Mouse (Mus musculus) embryonic facial prominence, embryonic 15.5 days (tissue): ENCODE measurements around the gene Peli1. TPM values are rescaled to one million over a fixed set of nuclear protein-coding genes. Genes with fewer than 3 reads are reported as not detected.
"Not testable (repeated sequence)": the region's sequence is repeated elsewhere in the genome, so short reads cannot be mapped to it uniquely, and the experiment has no call there.

Source experiments
- ATAC-seq: fragments of 200-750 bp; cut with Nextera tagmentation; 2 replicates; pipeline ENCODE4 v1.8.0; 2017; ENCODE audit warnings: low read depth, moderate TSS enrichment; ENCODE audit not compliant: insufficient number of reproducible peaks, low FRiP score, low TSS enrichment
- H3K27ac ChIP-seq: fragments of 300-500 bp; sonication (generic); replicated peaks from 2 replicates; pipeline ENCODE4 v1.5.1; 2015; ENCODE audit warnings: mild to moderate bottlenecking, inconsistent platforms
- H3K27me3 ChIP-seq: fragments of 300-500 bp; sonication (generic); 2 replicates; pipeline ENCODE4 v1.6.1; 2015; ENCODE audit warnings: inconsistent platforms
- H3K36me3 ChIP-seq: fragments of 300-500 bp; sonication (generic); 2 replicates; pipeline ENCODE4 v1.6.1; 2015; ENCODE audit warnings: mild to moderate bottlenecking, inconsistent platforms
- H3K4me1 ChIP-seq: fragments of 300-500 bp; sonication (generic); 2 replicates; pipeline ENCODE4 v1.6.1; 2015; ENCODE audit warnings: inconsistent platforms
- H3K4me2 ChIP-seq: fragments of 300-500 bp; sonication (generic); replicated peaks from 2 replicates; pipeline ENCODE4 v1.6.1; 2015; ENCODE audit warnings: mild to moderate bottlenecking, inconsistent platforms
- H3K4me3 ChIP-seq: fragments of 300-500 bp; sonication (generic); replicated peaks from 2 replicates; pipeline ENCODE4 v1.5.1; 2015; ENCODE audit warnings: mild to moderate bottlenecking, inconsistent platforms
- H3K9ac ChIP-seq: fragments of 300-500 bp; sonication (generic); 2 replicates; pipeline ENCODE4 v1.6.1; 2015; ENCODE audit warnings: inconsistent platforms
- H3K9me3 ChIP-seq: fragments of 300-500 bp; sonication (generic); replicated peaks from 2 replicates; pipeline ENCODE4 v1.6.1; 2016; ENCODE audit warnings: inconsistent platforms
- WGBS: fragments of 180-500 bp; shearing (Covaris S2); methylation state at CpG from one replicate; pipeline ENCODE4 v1.1.7; 2015; 5-methylcytosine and 5-hydroxymethylcytosine counted together
- polyA plus RNA-seq: library from polyadenylated mRNA; unstranded; fragments of >200 nt; fragmentation: Nextera tagmentation; extraction: Ambion mirVana; gene quantifications from 2 replicates; pipeline ENCODE4 v1.2.1, GENCODE M21; 2015

The Peli1 gene
- polyA plus RNA-seq, 1 experiment from 2014 or later: 43.3 TPM

DNA sequence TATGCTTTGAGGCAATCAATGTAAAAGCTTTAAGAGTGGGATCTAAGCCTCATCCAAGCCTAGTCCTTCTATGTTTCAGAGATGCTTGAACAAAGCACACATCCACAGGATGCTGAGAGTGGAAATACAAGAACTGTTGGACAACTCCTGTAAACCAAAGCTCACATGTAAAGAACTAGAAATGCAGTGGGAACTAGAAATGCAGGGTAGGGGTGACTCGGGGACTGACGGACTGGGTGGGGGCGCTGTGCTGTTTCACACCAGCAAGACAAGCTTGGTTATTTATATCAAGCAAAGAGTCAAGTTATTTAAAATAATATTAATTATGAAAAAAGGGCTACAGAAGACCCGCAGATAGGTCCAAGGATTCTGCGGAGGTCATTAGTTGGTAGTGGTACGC lies 82.8 kb downstream of the Peli1 start:
- 90% methylated on average over 6 of the region's 6 CpGs for WGBS
- Histone ChIP-seq H3K4me2 (no peak overlapping the region), H3K27ac (no peak overlapping the region), H3K36me3 (no peaks in the 10 kb centered on the region), H3K4me3 (no peak overlapping the region), H3K27me3 (no peaks in the 10 kb centered on the region), H3K9ac (no peak overlapping the region), H3K9me3 (0 out of 2 replicates have a peak, but pooled peaks cover 3% of the 10 kb centered on the region), H3K4me1 (0 out of 2 replicates have a peak, but pooled peaks cover 2% of the 10 kb centered on the region)
- no peak for ATAC-seq

DNA sequence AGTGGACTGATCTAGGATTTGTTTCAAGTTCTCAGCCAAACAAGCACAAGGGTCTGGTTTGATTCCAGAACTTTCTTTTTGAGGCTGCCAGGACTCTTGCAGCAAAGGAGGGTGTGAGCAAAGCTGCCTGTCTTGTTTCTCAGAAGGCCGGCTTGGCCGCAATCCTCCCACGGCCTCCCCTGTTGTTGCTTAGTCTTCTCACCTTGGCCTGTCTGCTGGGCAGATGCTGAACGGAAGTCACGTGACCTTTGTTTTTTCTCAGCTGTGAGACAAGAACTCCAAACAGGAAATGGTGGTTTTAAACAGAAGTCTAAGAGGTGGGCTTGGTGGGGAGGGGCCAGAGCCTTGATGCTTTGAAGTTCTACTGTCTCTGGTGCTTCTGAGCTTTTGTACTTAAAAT lies 83.3 kb downstream of the Peli1 start:
- Histone ChIP-seq H3K36me3 (no peaks in the 10 kb centered on the region), H3K4me3 (no peak overlapping the region), H3K9ac (no peak overlapping the region), H3K9me3 (0 out of 2 replicates have a peak, but pooled peaks cover 3% of the 10 kb centered on the region), H3K27ac (no peak overlapping the region), H3K27me3 (no peaks in the 10 kb centered on the region), H3K4me1 (0 out of 2 replicates have a peak, but pooled peaks cover 2% of the 10 kb centered on the region), H3K4me2 (no peak overlapping the region)
- 39% methylated on average over 5 of the region's 5 CpGs for WGBS
- ATAC-seq: no peak

DNA sequence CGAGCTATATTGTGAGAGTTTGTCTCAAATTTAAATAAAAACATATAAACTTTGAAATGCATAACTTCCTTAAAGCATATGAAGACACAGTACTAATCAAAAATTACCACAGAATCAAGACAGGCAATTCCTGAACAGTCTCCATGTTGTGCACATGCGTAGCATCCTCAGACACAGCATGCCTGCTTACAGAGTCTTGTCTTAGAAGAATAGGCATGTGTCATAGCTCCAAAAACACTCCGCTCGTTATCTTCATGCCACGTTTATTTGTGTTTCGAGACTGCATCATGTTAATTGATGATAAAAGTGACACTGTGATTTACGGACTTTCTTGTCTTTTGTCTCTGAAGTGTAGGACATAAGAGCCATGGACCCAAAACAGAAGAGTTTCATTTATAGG lies 84.0 kb downstream of the Peli1 start:
- H3K4me1 ChIP-seq: 0 out of 2 replicates have a peak, but pooled peaks cover 2% of the 10 kb centered on the region
- no peaks in the 10 kb centered on the region for H3K27me3 ChIP-seq
- no peak overlapping the region for H3K9ac ChIP-seq
- H3K27ac ChIP-seq: no peak overlapping the region
- H3K4me2 ChIP-seq: no peak overlapping the region
- H3K9me3 ChIP-seq: no peaks in the 10 kb centered on the region
- no peak overlapping the region for H3K4me3 ChIP-seq
- ATAC-seq: no peak
- WGBS: 78% methylated on average over 7 of the region's 7 CpGs
- H3K36me3 ChIP-seq: no peaks in the 10 kb centered on the region

DNA sequence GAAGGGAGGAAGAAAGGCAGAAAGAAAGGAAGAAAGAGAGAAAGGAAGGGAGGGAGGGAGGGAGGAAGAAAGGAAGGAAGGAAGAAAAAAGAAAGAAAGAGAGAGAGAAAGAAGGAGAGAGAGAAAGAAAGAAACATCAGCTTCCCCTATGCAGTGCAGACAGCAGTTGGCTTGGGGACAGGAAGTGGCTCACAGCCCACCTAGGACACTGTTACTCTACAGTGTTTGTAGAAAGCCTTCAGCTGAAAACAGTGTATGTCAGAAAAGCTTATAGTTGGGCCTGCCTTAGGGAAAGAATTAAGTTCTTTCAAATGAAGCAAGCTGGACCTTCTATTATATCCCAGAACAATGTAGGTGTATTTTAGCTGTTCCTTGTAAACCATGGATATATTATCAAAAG lies 85.4 kb downstream of the Peli1 start:
- Histone ChIP-seq H3K4me3 (no peak overlapping the region), H3K4me1 (0 out of 2 replicates have a peak, but pooled peaks cover 2% of the 10 kb centered on the region), H3K27me3 (no peaks in the 10 kb centered on the region), H3K9me3 (no peaks in the 10 kb centered on the region), H3K27ac (no peak overlapping the region), H3K4me2 (no peak overlapping the region), H3K9ac (no peak overlapping the region), H3K36me3 (no peaks in the 10 kb centered on the region)
- no peak for ATAC-seq

DNA sequence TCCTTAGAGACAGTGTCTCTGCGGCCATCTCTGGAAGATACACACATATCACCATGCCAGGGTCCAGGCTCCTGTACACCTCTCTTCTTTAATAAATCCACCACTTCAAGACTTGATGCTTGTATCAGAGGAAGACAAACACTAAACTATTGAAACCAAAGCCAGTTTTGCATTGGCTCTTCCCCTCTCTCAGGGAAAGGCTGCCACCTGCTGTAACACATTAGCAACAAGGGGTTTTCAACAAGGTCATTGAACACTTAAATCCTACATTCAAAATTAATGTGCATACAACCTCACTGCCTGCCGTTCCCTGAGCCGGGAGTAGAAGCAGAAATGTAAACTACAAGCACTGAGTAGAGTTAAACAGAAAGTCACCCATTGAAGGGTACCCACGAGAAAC lies 87.3 kb downstream of the Peli1 start:
- H3K27ac ChIP-seq: no peak overlapping the region
- H3K9me3 ChIP-seq: no peaks in the 10 kb centered on the region
- no peak overlapping the region for H3K9ac ChIP-seq
- H3K4me1 ChIP-seq: 0 out of 2 replicates have a peak, but pooled peaks cover 2% of the 10 kb centered on the region
- WGBS: 46% methylated on average over 4 of the region's 4 CpGs
- no peaks in the 10 kb centered on the region for H3K36me3 ChIP-seq
- H3K4me2 ChIP-seq: no peak overlapping the region
- no peak overlapping the region for H3K4me3 ChIP-seq
- ATAC-seq: no peak
- no peaks in the 10 kb centered on the region for H3K27me3 ChIP-seq

DNA sequence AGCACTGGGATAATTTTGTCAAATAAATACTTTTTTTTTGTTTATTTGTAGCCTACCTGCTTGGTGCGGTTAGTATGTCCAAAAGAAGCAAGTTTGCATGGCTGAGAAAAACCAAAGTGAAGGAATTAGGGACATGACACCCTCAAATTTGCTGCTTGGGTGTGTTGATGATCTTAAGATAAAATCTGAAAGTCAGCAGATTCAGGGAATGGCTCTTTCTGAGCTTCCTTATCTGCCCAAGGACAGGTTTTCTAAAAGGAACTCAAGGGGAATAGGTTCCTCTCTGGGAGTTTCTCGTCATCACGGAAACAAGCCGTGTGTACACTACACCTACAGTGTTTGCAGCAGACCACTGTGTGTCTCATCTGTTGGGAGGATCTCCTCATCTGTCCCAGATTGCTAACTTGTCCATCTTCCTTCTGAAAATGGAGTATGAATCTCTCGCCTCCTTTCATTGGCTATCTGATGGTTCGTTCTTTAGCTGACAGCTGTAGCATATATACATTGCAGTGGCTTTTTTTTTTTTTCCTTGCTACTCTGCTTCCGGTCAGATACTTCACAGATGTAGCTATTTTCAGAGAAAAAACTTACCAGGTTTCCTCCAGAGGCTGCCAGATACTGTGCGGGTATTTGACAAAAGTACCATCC lies 88.0 kb downstream of the Peli1 start:
- no peak for ATAC-seq
- 0 out of 2 replicates have a peak, but pooled peaks cover 2% of the 10 kb centered on the region for H3K4me1 ChIP-seq
- H3K27me3 ChIP-seq: no peaks in the 10 kb centered on the region
- WGBS: 71% methylated on average over 8 of the region's 8 CpGs
- H3K27ac ChIP-seq: no peak overlapping the region
- no peaks in the 10 kb centered on the region for H3K9me3 ChIP-seq
- H3K36me3 ChIP-seq: no peaks in the 10 kb centered on the region
- H3K9ac ChIP-seq: no peak overlapping the region
- no peak overlapping the region for H3K4me2 ChIP-seq
- H3K4me3 ChIP-seq: no peak overlapping the region

DNA sequence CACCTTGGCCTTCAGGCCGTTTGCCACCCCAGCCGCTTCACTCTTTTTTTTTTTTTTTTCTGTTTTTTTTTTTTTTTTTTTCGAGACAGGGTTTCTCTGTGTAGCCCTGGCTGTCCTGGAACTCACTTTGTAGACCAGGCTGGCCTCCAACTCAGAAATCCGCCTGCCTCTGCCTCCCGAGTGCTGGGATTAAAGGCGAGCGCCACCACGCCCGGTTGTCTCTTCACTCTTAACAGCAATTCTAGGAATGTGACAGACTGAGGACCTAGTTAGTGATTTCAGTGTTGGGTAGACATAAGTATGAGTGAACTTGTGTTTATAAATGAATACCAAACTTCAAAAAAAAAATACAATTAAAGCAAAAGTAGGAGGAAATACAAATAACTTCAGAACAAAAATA lies 88.8 kb downstream of the Peli1 start:
- 78% methylated on average over 9 of the region's 9 CpGs for WGBS
- H3K36me3 ChIP-seq, H3K27ac ChIP-seq, H3K27me3 ChIP-seq, H3K4me3 ChIP-seq, H3K4me2 ChIP-seq, H3K4me1 ChIP-seq, H3K9ac ChIP-seq, H3K9me3 ChIP-seq, ATAC-seq: not testable (repeated sequence)

DNA sequence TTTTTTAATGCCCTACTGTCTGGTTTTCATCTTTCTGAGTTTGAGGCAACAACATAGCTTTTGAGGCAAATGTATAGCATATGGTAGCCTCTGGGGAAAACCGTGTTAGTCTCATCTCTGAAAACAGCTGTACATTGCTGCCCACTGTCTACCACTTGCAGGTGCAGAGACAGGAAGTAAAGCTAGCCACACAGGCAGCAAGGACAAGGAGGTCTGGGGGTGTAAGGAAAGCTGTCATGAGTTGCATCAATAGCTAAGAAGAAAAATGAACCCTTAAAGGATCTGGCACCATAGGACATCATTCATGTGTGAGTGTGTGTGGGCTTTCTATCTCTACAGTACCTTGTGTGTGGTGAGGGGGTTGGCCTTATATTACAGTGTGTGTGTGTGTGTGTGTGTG lies 89.6 kb downstream of the Peli1 start:
- H3K9ac ChIP-seq: no peak overlapping the region
- no peak overlapping the region for H3K27ac ChIP-seq
- no peaks in the 10 kb centered on the region for H3K9me3 ChIP-seq
- H3K36me3 ChIP-seq: no peaks in the 10 kb centered on the region
- no peak overlapping the region for H3K4me3 ChIP-seq
- no peak for ATAC-seq
- no peaks in the 10 kb centered on the region for H3K4me1 ChIP-seq
- no peaks in the 10 kb centered on the region for H3K27me3 ChIP-seq
- no peak overlapping the region for H3K4me2 ChIP-seq
- WGBS: 28% methylated on average over 1 of the region's 1 CpGs

DNA sequence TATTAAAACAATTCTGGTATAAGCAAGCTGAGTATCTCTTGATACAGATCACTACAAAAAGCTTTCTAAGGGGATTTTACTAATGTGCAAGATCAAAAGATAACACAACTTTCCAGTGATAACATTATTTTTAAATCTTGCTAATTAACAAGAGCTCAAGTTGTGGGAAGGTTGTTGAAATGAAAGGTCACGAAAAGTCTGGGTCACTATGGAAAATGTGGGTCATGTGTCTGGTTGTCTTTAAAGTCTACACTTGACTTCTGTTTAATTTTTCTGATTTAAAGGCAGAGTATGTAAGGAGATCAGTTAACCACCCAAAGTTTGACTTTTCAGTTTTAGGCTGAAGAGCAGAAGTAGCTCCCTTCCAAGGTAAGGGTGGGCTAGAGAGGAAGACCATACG lies 90.5 kb downstream of the Peli1 start:
- no peaks in the 10 kb centered on the region for H3K27me3 ChIP-seq
- H3K9me3 ChIP-seq: no peaks in the 10 kb centered on the region
- H3K4me1 ChIP-seq: no peaks in the 10 kb centered on the region
- H3K36me3 ChIP-seq: no peaks in the 10 kb centered on the region
- no peak for ATAC-seq
- H3K4me2 ChIP-seq: no peak overlapping the region
- no peak overlapping the region for H3K9ac ChIP-seq
- WGBS: 67% methylated on average over 2 of the region's 2 CpGs
- H3K27ac ChIP-seq: no peak overlapping the region
- no peak overlapping the region for H3K4me3 ChIP-seq

DNA sequence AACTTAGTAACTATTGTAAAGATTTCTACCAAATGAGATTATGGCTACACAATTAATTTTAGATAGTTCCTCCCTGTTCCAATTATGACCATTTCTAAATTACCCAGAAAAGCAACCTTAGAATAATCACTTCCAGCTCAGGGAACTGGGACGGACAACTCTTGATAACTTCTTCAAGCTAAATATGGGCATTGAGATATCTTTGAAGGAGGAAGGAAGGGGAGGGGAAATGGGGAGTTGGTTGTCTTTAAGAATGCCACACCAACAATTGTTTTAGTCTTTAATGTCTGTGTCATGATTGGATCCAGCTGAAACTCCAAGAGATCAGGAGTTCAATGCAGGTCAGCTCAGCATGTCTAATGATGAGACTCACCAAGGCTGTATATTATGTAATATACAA lies 91.6 kb downstream of the Peli1 start:
- Histone ChIP-seq H3K36me3 (no peaks in the 10 kb centered on the region), H3K27me3 (no peaks in the 10 kb centered on the region), H3K4me2 (no peak overlapping the region), H3K27ac (no peak overlapping the region), H3K9me3 (no peaks in the 10 kb centered on the region), H3K9ac (no peak overlapping the region), H3K4me1 (no peaks in the 10 kb centered on the region), H3K4me3 (no peak overlapping the region)
- 37% methylated on average over 1 of the region's 1 CpGs for WGBS
- no peak for ATAC-seq

DNA sequence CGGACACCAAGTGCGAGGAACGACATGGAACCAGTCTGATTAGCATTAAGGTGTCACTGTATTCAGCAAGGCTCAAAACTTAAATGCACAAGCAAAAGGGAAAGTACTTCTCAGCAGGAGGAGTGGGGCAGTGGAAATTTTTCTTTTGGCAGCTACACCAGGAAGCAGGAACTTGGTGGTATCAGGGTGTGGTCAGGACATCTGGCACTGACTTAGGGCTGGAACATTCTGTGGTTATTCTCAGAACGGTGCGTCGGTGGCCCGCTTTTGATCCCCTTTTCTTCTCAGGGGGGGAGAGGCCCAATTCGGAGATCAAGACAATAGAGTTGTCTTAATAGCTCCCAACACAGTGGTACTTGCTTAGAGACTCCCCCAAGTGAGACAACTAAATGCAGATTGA lies 100.7 kb downstream of the Peli1 start:
- 73% methylated on average over 8 of the region's 8 CpGs for whole genome bisulfite sequencing
- not testable (repeated sequence) for H3K27ac ChIP-seq, H3K4me3 ChIP-seq, H3K9ac ChIP-seq, H3K4me1 ChIP-seq, H3K27me3 ChIP-seq, H3K9me3 ChIP-seq, H3K4me2 ChIP-seq, H3K36me3 ChIP-seq, ATAC-seq

DNA sequence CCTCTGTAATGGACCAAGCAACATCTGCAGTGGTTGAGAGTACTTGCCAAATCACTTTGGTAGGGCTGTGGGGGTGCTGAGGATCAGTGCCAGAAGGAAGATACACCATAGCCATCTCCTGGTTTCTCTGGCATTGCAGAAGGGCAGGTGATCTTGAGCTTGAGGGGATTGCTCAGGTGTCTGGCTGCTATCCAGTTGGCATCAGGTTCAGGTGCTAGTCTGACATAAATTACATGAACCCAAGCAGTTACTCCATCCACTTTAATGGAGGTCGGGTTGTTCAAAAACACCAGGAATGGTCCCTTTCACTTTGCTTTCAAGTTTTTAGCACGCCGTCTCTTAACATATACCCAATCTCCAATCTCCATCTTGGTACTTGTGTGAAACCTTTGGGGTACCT lies 103.8 kb downstream of the Peli1 start:
- Histone ChIP-seq H3K27me3 (no peaks in the 10 kb centered on the region), H3K4me3 (no peak overlapping the region), H3K4me1 (no peaks in the 10 kb centered on the region), H3K4me2 (no peak overlapping the region), H3K9ac (no peak overlapping the region), H3K9me3 (no peaks in the 10 kb centered on the region), H3K27ac (no peak overlapping the region), H3K36me3 (no peaks in the 10 kb centered on the region)
- no peak for ATAC-seq
- 90% methylated on average over 3 of the region's 3 CpGs for WGBS
